Mouse (Mus musculus): ENCODE measurements at regions not wholly inside any gene's neighbourhood (a gene's known extent, or its start where the extent isn't known, plus 50 kb on each side); places are given as distances from the start of the nearest gene placed in this dataset.

- ATAC-seq (ENCODE audit: insufficient number of reproducible peaks, insufficient read depth, low FRiP score, low read depth) = no peak
- Histone ChIP-seq H3K4me3 (ENCODE audit: low read depth, low read length) (no peak overlapping the region), H3K27ac (ENCODE audit: low read length) (no peak overlapping the region), H3K9me3 (ENCODE audit: control insufficient read depth, low read depth, low read length) (no peaks in the 10 kb centered on the region), H3K27me3 (ENCODE audit: control insufficient read depth, insufficient read depth, low read length) (no peaks in the 10 kb centered on the region), H3K4me1 (ENCODE audit: control insufficient read depth, insufficient read depth, low read length) (no peaks in the 10 kb centered on the region), H3K4me2 (replicated peaks; ENCODE audit: low read depth, low read length) (no peak overlapping the region), H3K9ac (replicated peaks; ENCODE audit: low read depth, low read length) (no peak overlapping the region), H3K36me3 (ENCODE audit: control insufficient read depth, insufficient read depth, low read length) (no peaks in the 10 kb centered on the region)
- WGBS = 79% methylated on average over 5 of the region's 5 CpGs
Observed at GRCm38 (mm10) chr3:52563595-52563994, 295.5 kb downstream of the Foxo1 start.

DNA sequence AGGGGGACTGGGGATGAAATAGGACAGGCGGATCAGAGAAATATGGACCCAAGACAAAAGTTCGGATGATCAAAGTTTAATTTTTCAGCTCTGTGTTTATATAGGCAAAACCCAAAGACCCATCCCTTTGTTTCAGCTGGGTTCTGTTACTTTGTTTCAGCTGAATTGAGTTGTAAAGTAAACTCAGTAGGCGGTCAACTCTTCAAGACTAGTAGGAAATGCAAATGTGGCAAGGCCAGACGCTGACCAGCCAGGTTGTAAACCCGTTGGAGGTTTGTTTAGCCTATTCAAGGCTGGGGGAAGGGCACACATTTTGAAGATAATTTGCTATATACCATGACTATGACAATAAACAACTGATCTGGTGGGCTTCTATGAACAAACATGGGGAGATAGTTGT, 294.7 kb downstream of the Foxo1 start:
- Histone ChIP-seq H3K4me2 (replicated peaks; ENCODE audit: low read depth, low read length) (no peak overlapping the region), H3K4me3 (ENCODE audit: low read depth, low read length) (no peak overlapping the region), H3K4me1 (ENCODE audit: control insufficient read depth, insufficient read depth, low read length) (no peaks in the 10 kb centered on the region), H3K27me3 (ENCODE audit: control insufficient read depth, insufficient read depth, low read length) (no peaks in the 10 kb centered on the region), H3K36me3 (ENCODE audit: control insufficient read depth, insufficient read depth, low read length) (no peaks in the 10 kb centered on the region), H3K9ac (replicated peaks; ENCODE audit: low read depth, low read length) (no peak overlapping the region), H3K27ac (ENCODE audit: low read length) (no peak overlapping the region), H3K9me3 (ENCODE audit: control insufficient read depth, low read depth, low read length) (no peaks in the 10 kb centered on the region)
- ATAC-seq (ENCODE audit: insufficient number of reproducible peaks, insufficient read depth, low FRiP score, low read depth) = no peak
- 52% methylated on average over 5 of the region's 5 CpGs for WGBS

DNA sequence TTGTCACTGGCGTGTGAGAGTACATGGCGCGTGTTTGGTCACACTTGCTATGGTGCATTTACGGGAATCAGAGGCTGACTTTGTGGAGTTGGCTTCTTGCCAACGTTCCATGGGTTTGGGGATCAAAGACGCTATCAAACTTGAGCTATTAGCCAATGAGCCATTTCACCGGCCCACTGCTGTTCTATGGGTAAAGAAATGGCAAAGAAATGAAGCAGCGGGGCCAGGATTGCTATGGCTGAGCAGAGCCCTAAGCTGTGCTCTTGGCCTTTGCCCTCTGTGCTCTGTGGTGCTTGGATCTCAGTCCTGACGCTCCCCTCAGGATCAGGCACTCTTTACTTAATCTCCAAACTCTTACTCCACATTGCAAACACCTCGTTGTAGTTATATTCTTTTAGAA, 291.3 kb downstream of the Foxo1 start:
- no peak for ATAC-seq (ENCODE audit: insufficient number of reproducible peaks, insufficient read depth, low FRiP score, low read depth)
- no peak overlapping the region for H3K27ac ChIP-seq (ENCODE audit: low read length)
- H3K4me3 ChIP-seq (ENCODE audit: low read depth, low read length) = no peak overlapping the region
- no peak overlapping the region for H3K4me2 ChIP-seq (replicated peaks; ENCODE audit: low read depth, low read length)
- H3K4me1 ChIP-seq (ENCODE audit: control insufficient read depth, insufficient read depth, low read length) = no peaks in the 10 kb centered on the region
- H3K36me3 ChIP-seq (ENCODE audit: control insufficient read depth, insufficient read depth, low read length) = no peaks in the 10 kb centered on the region
- WGBS = 85% methylated on average over 10 of the region's 10 CpGs
- no peak overlapping the region for H3K9ac ChIP-seq (replicated peaks; ENCODE audit: low read depth, low read length)
- no peaks in the 10 kb centered on the region for H3K9me3 ChIP-seq (ENCODE audit: control insufficient read depth, low read depth, low read length)
- no peaks in the 10 kb centered on the region for H3K27me3 ChIP-seq (ENCODE audit: control insufficient read depth, insufficient read depth, low read length)

- no peak overlapping the region for H3K27ac ChIP-seq (ENCODE audit: low read length)
- no peak overlapping the region for H3K4me2 ChIP-seq (replicated peaks; ENCODE audit: low read depth, low read length)
- no peaks in the 10 kb centered on the region for H3K9me3 ChIP-seq (ENCODE audit: control insufficient read depth, low read depth, low read length)
- H3K9ac ChIP-seq (replicated peaks; ENCODE audit: low read depth, low read length) = no peak overlapping the region
- no peaks in the 10 kb centered on the region for H3K4me1 ChIP-seq (ENCODE audit: control insufficient read depth, insufficient read depth, low read length)
- no peak overlapping the region for H3K4me3 ChIP-seq (ENCODE audit: low read depth, low read length)
- no peaks in the 10 kb centered on the region for H3K27me3 ChIP-seq (ENCODE audit: control insufficient read depth, insufficient read depth, low read length)
- no peaks in the 10 kb centered on the region for H3K36me3 ChIP-seq (ENCODE audit: control insufficient read depth, insufficient read depth, low read length)
- 88% methylated on average over 6 of the region's 6 CpGs for WGBS
- no peak for ATAC-seq (ENCODE audit: insufficient number of reproducible peaks, insufficient read depth, low FRiP score, low read depth)
Observed at GRCm38 (mm10) chr3:52558765-52559164, 290.6 kb downstream of the Foxo1 start.

DNA sequence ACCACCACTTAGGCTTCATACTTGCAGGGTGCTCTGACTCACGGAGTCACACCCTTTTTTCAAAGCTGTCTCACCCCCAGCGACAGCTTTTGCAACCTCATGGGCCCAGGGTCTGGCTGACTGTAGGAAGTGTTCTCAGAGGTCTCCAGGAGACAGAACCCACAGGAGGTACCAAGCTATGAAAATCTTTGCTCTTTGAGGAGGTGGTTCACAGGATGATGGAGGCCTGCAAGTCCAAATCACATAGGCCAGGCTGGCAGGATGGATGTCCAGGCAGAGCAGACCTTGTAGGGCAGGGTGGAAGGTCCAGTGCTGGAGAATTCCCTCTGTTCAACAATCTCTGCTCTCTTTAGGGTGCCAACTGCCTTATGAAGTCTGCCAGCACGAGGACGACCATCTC, 289.2 kb downstream of the Foxo1 start:
- WGBS = 79% methylated on average over 4 of the region's 4 CpGs
- no peak for ATAC-seq (ENCODE audit: insufficient number of reproducible peaks, insufficient read depth, low FRiP score, low read depth)
- H3K4me3 ChIP-seq (ENCODE audit: low read depth, low read length) = no peak overlapping the region

GRCm38 (mm10) chr3:52555038-52555437, 286.9 kb downstream of the Foxo1 start:
- Histone ChIP-seq H3K27me3 (ENCODE audit: control insufficient read depth, insufficient read depth, low read length) (no peaks in the 10 kb centered on the region), H3K36me3 (ENCODE audit: control insufficient read depth, insufficient read depth, low read length) (no peaks in the 10 kb centered on the region), H3K27ac (ENCODE audit: low read length) (no peak overlapping the region), H3K4me2 (replicated peaks; ENCODE audit: low read depth, low read length) (no peak overlapping the region), H3K9me3 (ENCODE audit: control insufficient read depth, low read depth, low read length) (no peaks in the 10 kb centered on the region), H3K4me3 (ENCODE audit: low read depth, low read length) (no peak overlapping the region), H3K9ac (replicated peaks; ENCODE audit: low read depth, low read length) (no peak overlapping the region), H3K4me1 (ENCODE audit: control insufficient read depth, insufficient read depth, low read length) (no peaks in the 10 kb centered on the region)
- WGBS = 74% methylated on average over 6 of the region's 6 CpGs
- no peak for ATAC-seq (ENCODE audit: insufficient number of reproducible peaks, insufficient read depth, low FRiP score, low read depth)

More for the DNA sequence above, 289.2 kb downstream of the Foxo1 start:
- Histone ChIP-seq H3K27ac (ENCODE audit: low read length) (no peak overlapping the region), H3K36me3 (ENCODE audit: control insufficient read depth, insufficient read depth, low read length) (no peaks in the 10 kb centered on the region), H3K4me2 (replicated peaks; ENCODE audit: low read depth, low read length) (no peak overlapping the region), H3K9me3 (ENCODE audit: control insufficient read depth, low read depth, low read length) (no peaks in the 10 kb centered on the region), H3K9ac (replicated peaks; ENCODE audit: low read depth, low read length) (no peak overlapping the region), H3K4me1 (ENCODE audit: control insufficient read depth, insufficient read depth, low read length) (no peaks in the 10 kb centered on the region), H3K27me3 (ENCODE audit: control insufficient read depth, insufficient read depth, low read length) (no peaks in the 10 kb centered on the region)

DNA sequence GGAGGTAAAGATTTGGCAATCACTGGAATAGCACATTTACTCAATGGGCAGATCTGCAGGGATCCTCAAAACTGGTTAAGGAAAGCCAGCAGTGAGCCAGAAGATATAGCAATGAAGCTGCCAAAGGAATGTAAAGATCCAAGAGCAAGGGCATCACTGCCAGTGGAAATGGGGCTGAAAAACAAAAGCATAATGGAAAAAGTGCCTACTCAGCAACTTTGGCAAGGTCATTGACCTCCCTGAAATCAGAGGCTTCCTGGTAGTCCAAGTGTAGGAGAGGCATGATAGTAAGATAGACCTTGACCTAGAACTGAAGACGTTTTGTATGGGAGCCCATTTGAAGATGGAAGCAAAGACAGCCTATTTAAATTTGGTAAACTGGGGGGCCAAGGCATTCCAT, 286.4 kb downstream of the Foxo1 start:
- no peaks in the 10 kb centered on the region for H3K9me3 ChIP-seq (ENCODE audit: control insufficient read depth, low read depth, low read length)
- no peaks in the 10 kb centered on the region for H3K36me3 ChIP-seq (ENCODE audit: control insufficient read depth, insufficient read depth, low read length)
- ATAC-seq (ENCODE audit: insufficient number of reproducible peaks, insufficient read depth, low FRiP score, low read depth) = no peak
- no peak overlapping the region for H3K4me2 ChIP-seq (replicated peaks; ENCODE audit: low read depth, low read length)
- no peaks in the 10 kb centered on the region for H3K27me3 ChIP-seq (ENCODE audit: control insufficient read depth, insufficient read depth, low read length)
- H3K27ac ChIP-seq (ENCODE audit: low read length) = no peak overlapping the region
- no peaks in the 10 kb centered on the region for H3K4me1 ChIP-seq (ENCODE audit: control insufficient read depth, insufficient read depth, low read length)
- H3K9ac ChIP-seq (replicated peaks; ENCODE audit: low read depth, low read length) = no peak overlapping the region
- H3K4me3 ChIP-seq (ENCODE audit: low read depth, low read length) = no peak overlapping the region
- WGBS = 80% methylated on average over 1 of the region's 1 CpGs

DNA sequence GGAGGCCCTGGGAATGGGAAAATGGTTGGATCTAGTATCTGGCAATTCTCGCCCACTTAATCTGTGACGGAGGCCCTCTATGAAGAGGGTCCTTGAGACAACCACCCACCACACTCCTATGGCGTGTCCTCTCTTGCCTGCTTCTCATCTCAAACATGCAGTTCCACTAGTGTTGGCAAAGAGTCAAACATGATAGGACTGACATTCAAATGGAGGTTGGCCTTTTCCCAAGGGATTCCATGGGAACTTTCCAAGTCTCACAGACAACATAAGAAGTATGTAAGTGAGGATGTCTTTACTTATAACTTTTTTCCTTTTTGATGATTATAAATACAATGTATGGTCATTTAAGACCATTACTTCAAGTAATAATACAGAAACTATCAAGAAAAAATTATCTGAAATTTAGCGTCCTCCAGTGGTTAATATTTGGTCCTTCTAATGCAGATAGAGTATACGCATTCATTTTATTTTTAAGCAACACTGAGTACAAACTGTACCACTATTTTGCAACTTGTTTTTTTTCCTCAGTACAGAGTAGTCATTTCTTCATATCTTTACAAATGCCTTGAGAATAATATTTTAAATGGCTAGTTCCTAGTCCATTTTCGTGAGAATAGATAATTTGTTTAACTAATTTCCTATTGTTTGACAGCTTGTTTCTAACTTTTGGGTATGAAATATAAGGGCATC, 280.2 kb downstream of the Foxo1 start:
- no peak for ATAC-seq (ENCODE audit: insufficient number of reproducible peaks, insufficient read depth, low FRiP score, low read depth)
- H3K27me3 ChIP-seq (ENCODE audit: control insufficient read depth, insufficient read depth, low read length) = no peaks in the 10 kb centered on the region
- H3K36me3 ChIP-seq (ENCODE audit: control insufficient read depth, insufficient read depth, low read length) = no peaks in the 10 kb centered on the region
- WGBS = 80% methylated on average over 6 of the region's 6 CpGs
- H3K9ac ChIP-seq (replicated peaks; ENCODE audit: low read depth, low read length) = no peak overlapping the region
- no peak overlapping the region for H3K27ac ChIP-seq (ENCODE audit: low read length)
- no peaks in the 10 kb centered on the region for H3K9me3 ChIP-seq (ENCODE audit: control insufficient read depth, low read depth, low read length)
- H3K4me2 ChIP-seq (replicated peaks; ENCODE audit: low read depth, low read length) = no peak overlapping the region
- H3K4me3 ChIP-seq (ENCODE audit: low read depth, low read length) = no peak overlapping the region
- no peaks in the 10 kb centered on the region for H3K4me1 ChIP-seq (ENCODE audit: control insufficient read depth, insufficient read depth, low read length)

DNA sequence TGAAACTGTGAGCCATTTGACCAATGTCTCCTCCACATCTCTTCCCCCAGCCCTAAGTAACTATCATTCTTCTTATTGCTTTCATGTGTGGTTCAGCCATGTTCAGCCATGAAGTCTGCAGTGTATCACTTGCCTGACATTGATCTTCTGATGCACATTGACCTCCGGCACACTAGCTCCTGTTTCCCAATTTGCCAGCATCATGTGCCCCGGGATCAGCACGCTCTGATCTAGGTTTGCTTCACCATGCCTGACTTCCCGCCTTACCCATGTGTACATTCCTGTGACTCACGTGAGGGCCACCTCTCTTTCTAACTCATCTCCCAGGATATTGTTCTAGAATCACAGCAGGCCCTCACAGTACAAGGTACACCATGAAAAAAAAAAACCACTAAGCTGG, 277.9 kb downstream of the Foxo1 start:
- no peaks in the 10 kb centered on the region for H3K9me3 ChIP-seq (ENCODE audit: control insufficient read depth, low read depth, low read length)
- ATAC-seq (ENCODE audit: insufficient number of reproducible peaks, insufficient read depth, low FRiP score, low read depth) = no peak
- 87% methylated on average over 5 of the region's 5 CpGs for WGBS

More for the DNA sequence above, 277.9 kb downstream of the Foxo1 start:
- no peaks in the 10 kb centered on the region for H3K36me3 ChIP-seq (ENCODE audit: control insufficient read depth, insufficient read depth, low read length)
- no peaks in the 10 kb centered on the region for H3K27me3 ChIP-seq (ENCODE audit: control insufficient read depth, insufficient read depth, low read length)
- no peak overlapping the region for H3K4me3 ChIP-seq (ENCODE audit: low read depth, low read length)
- no peak overlapping the region for H3K27ac ChIP-seq (ENCODE audit: low read length)
- H3K9ac ChIP-seq (replicated peaks; ENCODE audit: low read depth, low read length) = no peak overlapping the region
- H3K4me2 ChIP-seq (replicated peaks; ENCODE audit: low read depth, low read length) = no peak overlapping the region
- H3K4me1 ChIP-seq (ENCODE audit: control insufficient read depth, insufficient read depth, low read length) = no peaks in the 10 kb centered on the region

Measured in stomach, embryonic 14.5 days (tissue).